Mouse (Mus musculus) small intestine, adult 2 months (tissue): ENCODE data around the gene Lmod1.
A peak's percentile ranks its signal among the peaks of the same experiment; 100 is the strongest.
"Not testable (repeated sequence)": the region's sequence is repeated elsewhere in the genome, so short reads cannot be mapped to it uniquely, and the experiment has no call there.

Source experiments
- CTCF ChIP-seq: fragments of 200-500 bp; IDR thresholded peaks from 2 replicates; pipeline ENCODE4 v1.5.1; 2012; ENCODE audit warnings: low read depth, mild to moderate bottlenecking, control low read depth, inconsistent platforms, low read length, moderate library complexity, mixed read lengths; ENCODE audit not compliant: insufficient replicate concordance, insufficient read length; ENCODE audit errors: extremely low read depth
- POLR2A ChIP-seq: fragments of 200-500 bp; IDR thresholded peaks from 2 replicates; pipeline ENCODE4 v1.6.1; 2012; ENCODE audit warnings: low read depth, mild to moderate bottlenecking, control low read depth, inconsistent platforms, low read length, moderate library complexity

DNA sequence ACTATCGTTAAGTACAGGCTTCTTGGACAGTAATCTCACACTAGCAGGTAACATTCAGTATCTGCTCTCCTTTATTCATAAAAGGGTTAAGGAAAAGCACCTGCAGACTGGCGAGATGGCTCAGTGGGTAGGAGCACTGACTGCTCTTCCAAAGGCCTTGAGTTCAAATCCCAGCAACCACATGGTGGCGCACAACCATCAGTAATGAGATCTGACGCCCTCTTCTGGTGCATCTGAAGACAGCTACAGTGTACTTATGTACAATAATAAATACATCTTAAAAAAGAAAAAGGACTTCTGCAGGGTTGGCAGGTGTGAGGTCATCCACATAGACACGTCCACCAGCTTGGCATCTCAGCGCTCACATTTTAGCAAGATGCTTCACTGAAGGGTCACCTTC lies 57.0 kb downstream of the Lmod1 start:
- TF ChIP-seq CTCF = peak; percentile 36; the same call in 1 of the 2 replicates
- TF ChIP-seq POLR2A = not testable (repeated sequence)
